Mouse (Mus musculus): ENCODE data around the gene Tax1bp1. TPM values are rescaled to one million over a fixed set of nuclear protein-coding genes. Genes with fewer than 3 reads are reported as not detected.

Gene Tax1bp1
- polyA plus RNA-seq, 1 experiment from 2014 or later: 133 TPM

DNA sequence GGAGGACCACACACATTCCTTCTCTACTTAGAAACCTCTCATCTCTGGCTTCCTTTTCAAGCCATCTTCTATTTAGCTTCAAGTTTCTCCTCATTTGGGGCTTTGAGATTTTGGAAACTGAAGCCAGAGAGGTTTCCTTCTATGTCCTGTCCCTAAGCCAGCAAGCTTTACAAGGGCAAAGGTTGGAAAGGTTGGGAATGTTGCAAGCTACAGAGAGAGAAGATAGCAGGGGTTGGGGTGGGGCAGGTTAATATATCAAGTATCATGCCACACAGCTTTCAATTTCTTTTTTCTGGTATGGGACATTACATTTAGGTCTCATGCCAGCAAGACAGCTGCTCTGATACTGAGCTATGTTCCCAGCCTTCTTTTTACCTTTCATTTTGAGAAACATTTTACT, 8.2 kb upstream of the Tax1bp1 start:
- no peak for ATAC-seq (ENCODE audit: insufficient read depth)
- Histone ChIP-seq H3K27ac (ENCODE audit: low read depth) (no peak overlapping the region), H3K4me3 (ENCODE audit: low read depth, low read length) (no peak overlapping the region), H3K36me3 (ENCODE audit: insufficient read depth) (no peaks in the 10 kb centered on the region), H3K9me3 (ENCODE audit: low read depth, low read length) (no peaks in the 10 kb centered on the region), H3K4me1 (ENCODE audit: insufficient read depth) (no peaks in the 10 kb centered on the region), H3K27me3 (ENCODE audit: insufficient read depth, low read length) (no peaks in the 10 kb centered on the region), H3K9ac (no peak overlapping the region), H3K4me2 (no peak overlapping the region)
- no peak for DNase-seq
- TF ChIP-seq CTCF (IDR thresholded peaks at IDR 0.05; ENCODE audit: low read depth): no peak

DNA sequence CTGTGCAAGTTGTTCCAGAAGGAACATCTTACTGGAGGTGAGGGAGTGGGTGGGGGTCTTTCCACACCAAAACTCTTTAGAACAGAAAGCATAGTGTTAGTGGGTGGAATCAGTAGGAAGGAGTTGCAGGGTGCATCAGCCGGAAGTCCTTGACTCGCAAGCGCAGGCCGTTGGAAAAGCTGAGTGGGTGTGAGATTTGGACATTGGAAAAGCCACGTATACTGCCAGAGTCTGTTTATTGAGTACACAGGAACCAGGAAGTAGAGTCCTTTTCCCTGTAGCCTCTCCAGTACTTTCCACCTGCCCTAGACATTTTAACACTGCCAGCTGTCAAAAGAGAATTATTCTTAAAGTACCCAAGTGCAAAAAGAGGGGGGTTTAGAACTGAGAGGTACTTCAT, 5.7 kb upstream of the Tax1bp1 start:
- Histone ChIP-seq H3K27me3 (ENCODE audit: insufficient read depth, low read length) (no peaks in the 10 kb centered on the region), H3K36me3 (ENCODE audit: insufficient read depth) (no peaks in the 10 kb centered on the region), H3K27ac (ENCODE audit: low read depth) (no peak overlapping the region), H3K4me3 (ENCODE audit: low read depth, low read length) (no peak overlapping the region), H3K9me3 (ENCODE audit: low read depth, low read length) (no peaks in the 10 kb centered on the region), H3K4me2 (no peak overlapping the region), H3K4me1 (ENCODE audit: insufficient read depth) (no peaks in the 10 kb centered on the region), H3K9ac (no peak overlapping the region)
- ATAC-seq (ENCODE audit: insufficient read depth): no peak
- no peak for TF ChIP-seq CTCF (IDR thresholded peaks at IDR 0.05; ENCODE audit: low read depth)
- no peak for DNase-seq
- 75% methylated on average over 5 of the region's 5 CpGs for WGBS

DNA sequence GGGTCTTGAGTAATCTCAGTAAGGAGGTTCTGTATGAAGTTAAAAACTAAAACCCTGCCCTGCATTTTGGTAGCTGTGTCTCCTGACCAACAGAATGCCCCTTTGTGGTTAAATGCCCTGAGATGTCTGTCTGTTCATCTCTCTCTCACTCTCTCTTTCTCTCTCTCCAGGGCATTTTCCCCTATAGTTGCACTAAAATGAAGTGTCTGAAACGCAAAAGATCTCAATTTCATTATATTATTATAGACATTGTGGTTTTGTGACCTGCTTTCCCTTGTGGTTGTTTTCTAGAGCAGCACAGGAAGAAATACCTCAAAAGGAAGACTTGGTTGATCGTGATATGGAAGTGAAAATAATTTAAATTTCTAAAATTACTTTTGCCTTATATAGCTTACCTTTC, 966 bp upstream of the Tax1bp1 start:
- DNase-seq (no peak), ATAC-seq (ENCODE audit: insufficient read depth) (no peak)
- H3K36me3 ChIP-seq (ENCODE audit: insufficient read depth): no peaks in the 10 kb centered on the region
- H3K9me3 ChIP-seq (ENCODE audit: low read depth, low read length): no peaks in the 10 kb centered on the region
- H3K4me3 ChIP-seq (ENCODE audit: low read depth, low read length): no peak overlapping the region
- no peak for TF ChIP-seq CTCF (IDR thresholded peaks at IDR 0.05; ENCODE audit: low read depth)
- no peak overlapping the region for H3K9ac ChIP-seq
- no peak overlapping the region for H3K27ac ChIP-seq (ENCODE audit: low read depth)
- no peaks in the 10 kb centered on the region for H3K27me3 ChIP-seq (ENCODE audit: insufficient read depth, low read length)
- H3K4me1 ChIP-seq (ENCODE audit: insufficient read depth): no peaks in the 10 kb centered on the region
- no peak overlapping the region for H3K4me2 ChIP-seq
- WGBS: 74% methylated on average over 2 of the region's 2 CpGs

DNA sequence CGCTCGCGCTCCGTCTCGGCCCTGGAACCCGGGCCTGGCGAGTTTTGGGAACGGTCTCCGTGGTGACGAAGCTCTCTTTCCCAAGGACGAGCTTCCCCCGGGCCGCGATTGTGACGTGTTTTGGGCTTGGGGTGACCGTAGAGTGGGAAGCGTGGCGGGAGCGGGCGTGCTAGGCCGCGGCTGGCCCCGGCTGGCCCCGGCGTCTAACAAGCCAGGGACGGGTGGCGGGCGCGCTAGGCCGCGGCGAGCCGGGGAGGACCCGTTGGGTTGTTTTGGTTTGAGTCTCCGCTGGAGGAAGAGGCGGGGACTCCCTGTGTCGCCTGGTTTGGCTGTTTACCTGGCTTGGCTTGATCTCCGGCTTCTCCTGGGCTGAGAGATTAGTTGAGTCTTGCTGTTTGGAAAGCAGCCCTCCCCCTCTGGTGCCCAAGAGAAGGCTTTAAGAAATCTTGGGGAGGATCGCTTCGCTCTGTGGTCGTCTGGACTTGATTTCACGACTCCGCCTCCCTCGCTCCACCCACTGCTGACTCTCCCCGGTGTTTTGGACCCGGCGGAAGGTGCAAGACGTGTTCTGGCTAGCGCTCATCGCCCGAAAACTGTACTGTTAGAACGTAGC, 474 bp downstream of the Tax1bp1 start:
- Histone ChIP-seq H3K27ac (ENCODE audit: low read depth) (peak overlapping the region; percentile 92), H3K9ac (peak overlapping the region; percentile 96), H3K9me3 (ENCODE audit: low read depth, low read length) (no peaks in the 10 kb centered on the region), H3K27me3 (ENCODE audit: insufficient read depth, low read length) (no peaks in the 10 kb centered on the region), H3K4me1 (ENCODE audit: insufficient read depth) (no peaks in the 10 kb centered on the region), H3K4me2 (peak overlapping the region; percentile 55), H3K36me3 (ENCODE audit: insufficient read depth) (no peaks in the 10 kb centered on the region), H3K4me3 (ENCODE audit: low read depth, low read length) (peak overlapping the region; percentile 97)
- ATAC-seq (ENCODE audit: insufficient read depth): peak; percentile 86
- no peak for TF ChIP-seq CTCF (IDR thresholded peaks at IDR 0.05; ENCODE audit: low read depth)
- DNase-seq: peak; percentile 80
- WGBS: under 1% methylated on average over 52 of the region's 52 CpGs

DNA sequence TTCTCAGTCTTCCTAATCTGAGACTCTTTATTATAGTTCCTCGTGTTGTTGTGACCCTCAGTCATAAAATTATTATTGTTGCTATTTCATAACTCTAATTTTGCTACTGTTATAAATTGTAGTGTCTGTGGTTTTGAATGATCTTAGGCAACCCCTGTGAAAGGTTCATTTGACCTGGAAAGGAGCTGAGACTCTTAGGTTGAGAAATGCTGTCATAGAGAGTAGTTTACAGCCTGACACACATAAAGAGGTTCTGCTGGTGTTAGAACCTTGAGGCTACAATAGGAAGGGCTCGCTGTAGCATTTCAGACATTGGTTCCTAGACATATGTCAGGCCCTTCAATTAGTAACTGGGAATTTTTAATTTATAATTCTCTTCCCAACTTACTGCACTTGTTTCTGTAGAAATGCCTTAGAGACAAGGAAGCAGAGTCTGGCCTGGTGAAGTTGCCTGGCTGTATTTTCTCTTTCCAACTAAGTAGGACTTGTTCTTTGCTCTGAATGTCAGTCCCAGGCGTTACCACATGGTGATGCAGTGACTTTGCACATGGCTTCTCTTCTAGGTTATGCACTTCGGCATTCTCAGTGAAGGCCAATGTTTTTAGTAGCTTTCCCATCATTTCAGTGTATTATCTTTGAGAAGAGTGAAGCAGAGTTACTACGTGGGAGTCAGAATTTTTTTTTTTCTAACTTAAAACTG, 4.1 kb downstream of the Tax1bp1 start:
- Histone ChIP-seq H3K27me3 (ENCODE audit: insufficient read depth, low read length) (no peaks in the 10 kb centered on the region), H3K4me3 (ENCODE audit: low read depth, low read length) (no peak overlapping the region), H3K4me1 (ENCODE audit: insufficient read depth) (no peaks in the 10 kb centered on the region), H3K36me3 (ENCODE audit: insufficient read depth) (no peaks in the 10 kb centered on the region; the same call in 1 of the 2 replicates), H3K9ac (no peak overlapping the region), H3K4me2 (no peak overlapping the region), H3K9me3 (ENCODE audit: low read depth, low read length) (no peaks in the 10 kb centered on the region), H3K27ac (ENCODE audit: low read depth) (no peak overlapping the region)
- ATAC-seq (ENCODE audit: insufficient read depth) (no peak), DNase-seq (no peak)
- 79% methylated on average over 5 of the region's 5 CpGs for WGBS
- TF ChIP-seq CTCF (IDR thresholded peaks at IDR 0.05; ENCODE audit: low read depth): no peak

DNA sequence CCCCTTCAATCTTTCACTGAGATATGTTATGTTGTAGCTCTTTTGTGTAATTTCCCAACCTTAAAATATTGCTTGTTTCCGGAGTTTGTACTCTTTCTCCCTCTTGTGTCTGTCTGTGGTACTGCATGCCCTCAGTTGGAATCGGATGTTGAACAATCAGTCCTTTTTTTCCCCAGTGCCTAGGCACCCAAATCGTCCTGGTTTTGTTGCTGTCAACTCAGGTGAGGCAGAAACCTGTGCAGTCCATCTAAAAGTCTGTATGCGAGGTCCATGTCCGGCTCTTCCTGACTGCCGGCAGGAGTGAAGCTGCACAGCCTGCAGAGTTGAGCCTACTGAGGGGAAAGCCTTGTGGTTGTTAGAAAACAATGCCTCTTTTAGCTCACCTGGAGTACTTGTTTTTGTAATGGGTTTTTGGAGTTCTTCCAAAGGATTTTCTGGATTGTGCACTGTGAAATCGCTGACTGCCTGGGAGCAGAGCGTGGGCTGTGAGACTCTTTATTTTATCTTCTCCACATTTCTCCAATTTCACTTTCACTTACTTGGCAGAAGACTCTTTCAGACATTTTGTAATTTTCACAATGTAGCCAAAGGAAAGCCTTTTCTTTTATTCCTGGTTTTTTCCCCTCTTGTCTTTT, 11.4 kb downstream of the Tax1bp1 start:
- ATAC-seq (ENCODE audit: insufficient read depth) (no peak), DNase-seq (peak; percentile 86)
- H3K4me3 ChIP-seq (ENCODE audit: low read depth, low read length): no peak overlapping the region
- H3K27ac ChIP-seq (ENCODE audit: low read depth): no peak overlapping the region
- no peak overlapping the region for H3K9ac ChIP-seq
- H3K4me1 ChIP-seq (ENCODE audit: insufficient read depth): no peaks in the 10 kb centered on the region
- H3K27me3 ChIP-seq (ENCODE audit: insufficient read depth, low read length): no peaks in the 10 kb centered on the region
- peak; percentile 95 for TF ChIP-seq CTCF (IDR thresholded peaks at IDR 0.05; ENCODE audit: low read depth)
- peaks cover 27% of the 10 kb centered on the region for H3K36me3 ChIP-seq (ENCODE audit: insufficient read depth)
- 49% methylated on average over 8 of the region's 8 CpGs for whole genome bisulfite sequencing
- no peaks in the 10 kb centered on the region for H3K9me3 ChIP-seq (ENCODE audit: low read depth, low read length)
- no peak overlapping the region for H3K4me2 ChIP-seq

DNA sequence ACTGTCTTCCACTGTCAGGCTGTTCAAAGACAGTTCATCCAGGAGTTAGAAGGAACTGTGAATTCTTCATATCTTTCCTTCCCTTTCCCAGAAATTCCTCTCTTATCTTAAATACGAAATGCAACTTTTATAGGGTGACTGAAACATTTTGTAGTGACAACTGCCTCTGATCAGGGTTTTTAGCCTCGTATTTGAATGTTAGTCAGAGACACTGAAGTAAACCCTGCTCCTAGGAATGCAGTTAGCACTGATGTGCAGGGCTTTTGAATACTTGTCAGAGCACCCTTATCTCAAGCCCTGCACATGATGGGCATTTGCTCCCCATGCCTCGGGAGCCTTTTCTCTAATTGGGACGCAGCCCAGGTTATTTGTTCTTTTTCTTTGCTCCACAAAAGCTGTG, 16.8 kb downstream of the Tax1bp1 start:
- DNase-seq: peak; percentile 79
- H3K27me3 ChIP-seq (ENCODE audit: insufficient read depth, low read length): no peaks in the 10 kb centered on the region

More for the DNA sequence above, 16.8 kb downstream of the Tax1bp1 start:
- Histone ChIP-seq H3K4me3 (ENCODE audit: low read depth, low read length) (no peak overlapping the region), H3K9me3 (ENCODE audit: low read depth, low read length) (no peaks in the 10 kb centered on the region), H3K36me3 (ENCODE audit: insufficient read depth) (peaks cover 40% of the 10 kb centered on the region), H3K9ac (no peak overlapping the region), H3K4me2 (no peak overlapping the region), H3K4me1 (ENCODE audit: insufficient read depth) (no peaks in the 10 kb centered on the region), H3K27ac (ENCODE audit: low read depth) (no peak overlapping the region)
- no peak for TF ChIP-seq CTCF (IDR thresholded peaks at IDR 0.05; ENCODE audit: low read depth)
- peak; percentile 84 for ATAC-seq (ENCODE audit: insufficient read depth)
- 34% methylated on average over 4 of the region's 4 CpGs for WGBS
